Mouse (Mus musculus) liver, embryonic 14.5 days (tissue): Measurements from ENCODE around the gene Fam49a.

ENCODE experiments used
- CTCF ChIP-seq: IDR thresholded peaks from 2 replicates; pipeline ENCODE4 v1.5.1; 2016; ENCODE audit warnings: antibody characterized with exemption, low read depth, control low read depth
- EP300 ChIP-seq: IDR thresholded peaks from 2 replicates; pipeline ENCODE4 v1.6.1; 2016; ENCODE audit warnings: antibody characterized with exemption, low read depth

GRCm38 (mm10) chr12:12294380-12295171 is 32.6 kb downstream of the Fam49a start:
- TF ChIP-seq CTCF (no peak), EP300 (no peak)
